Mouse (Mus musculus): ENCODE results near the gene Tent5c. TPM values are rescaled to one million over a fixed set of nuclear protein-coding genes. Genes with fewer than 3 reads are reported as not detected.
"Not testable (repeated sequence)": the region's sequence is repeated elsewhere in the genome, so short reads cannot be mapped to it uniquely, and the experiment has no call there.

Gene Tent5c
- polyA plus RNA-seq, 2 experiments from 2014 or later, result 29.9 to 32.5 TPM

- ATAC-seq, result no peak
These were observed 50.6 kb downstream of the Tent5c start for GRCm38 (mm10) chr3:100438461-100439002.

DNA sequence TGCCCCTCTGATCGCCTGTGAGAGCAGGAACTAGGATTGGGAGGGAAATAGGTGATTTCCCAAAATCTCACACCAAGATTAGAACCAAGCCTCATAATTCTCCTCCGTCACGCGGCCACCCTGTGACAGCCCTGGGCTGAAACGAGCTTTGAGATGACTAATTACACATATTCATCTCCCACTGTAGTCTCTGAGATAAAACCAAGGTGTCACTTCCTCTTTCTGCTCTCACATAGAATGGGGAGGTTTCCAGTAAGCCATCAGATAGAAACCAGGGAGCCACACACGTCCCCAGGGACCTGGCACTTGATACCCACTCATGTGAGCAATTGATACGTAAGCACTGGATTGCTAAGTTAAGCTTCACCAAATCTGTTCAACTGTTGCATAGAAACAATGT lies 52.4 kb downstream of the Tent5c start:
- peak; percentile 93 for ATAC-seq

GRCm38 (mm10) chr3:100431705-100432104 lies 57.4 kb downstream of the Tent5c start:
- no peak for ATAC-seq

DNA sequence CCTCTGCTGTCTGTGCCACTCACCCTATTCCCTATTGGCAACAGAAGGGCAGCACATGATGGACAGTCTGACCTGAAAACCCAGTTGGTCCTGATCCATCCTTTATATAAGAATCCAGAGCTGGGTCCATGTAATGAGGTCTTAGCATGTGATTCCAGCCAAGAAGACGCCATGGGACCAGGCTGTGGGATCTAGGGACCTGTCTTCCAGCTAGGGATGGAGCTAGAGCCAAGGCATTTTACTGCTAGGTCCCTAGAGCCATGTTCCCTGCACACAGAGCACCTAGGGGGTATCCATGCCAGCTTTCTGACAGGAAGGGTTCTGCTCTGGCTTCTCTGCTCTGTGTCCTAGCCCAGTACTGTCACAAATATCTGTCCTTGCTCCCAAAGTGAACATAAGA lies 58.4 kb downstream of the Tent5c start:
- no peak for ATAC-seq

- ATAC-seq, result no peak
These were observed 59.0 kb downstream of the Tent5c start for GRCm38 (mm10) chr3:100430101-100430500.

DNA sequence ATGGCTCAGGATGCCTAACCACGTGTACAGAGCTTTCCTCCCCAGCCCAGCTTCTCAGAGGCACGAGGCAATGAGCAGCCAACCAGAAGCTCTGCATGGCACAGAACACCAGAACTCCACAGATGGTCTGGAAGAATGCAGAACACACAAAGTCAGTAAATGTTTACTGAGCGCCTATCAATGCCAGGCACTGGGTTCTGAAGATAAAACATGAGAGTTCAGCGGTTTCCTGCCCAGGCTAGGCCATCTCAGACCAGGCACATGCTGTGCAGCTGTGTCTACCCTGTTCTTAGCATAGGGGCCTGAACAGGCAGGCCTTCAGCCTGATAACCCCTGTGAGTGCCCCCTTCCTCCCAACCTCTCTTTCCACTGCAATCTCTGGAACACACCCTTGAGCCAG lies 59.5 kb downstream of the Tent5c start:
- no peak for ATAC-seq

DNA sequence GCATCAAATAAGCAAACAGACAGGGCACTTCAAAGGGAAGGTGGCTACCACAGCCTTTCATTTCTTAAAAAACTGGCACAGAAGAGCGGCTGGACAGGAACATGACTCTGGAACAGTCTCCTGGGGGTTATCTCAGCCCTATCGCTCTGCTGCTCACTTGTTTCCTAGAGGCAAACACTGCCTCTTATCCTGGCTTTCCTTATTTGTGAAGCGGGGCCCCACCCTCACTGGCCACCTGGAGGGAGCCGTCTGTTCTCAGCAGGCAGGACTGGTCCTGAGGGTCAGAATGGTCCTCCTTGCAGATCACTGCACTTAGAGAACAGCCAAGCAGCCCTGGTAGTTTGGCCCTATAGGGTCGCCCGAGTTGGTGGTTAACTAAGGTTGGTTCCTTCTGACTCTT lies 61.6 kb downstream of the Tent5c start:
- no peak for ATAC-seq

GRCm38 (mm10) chr3:100422392-100423167 lies 66.5 kb downstream of the Tent5c start:
- peak; percentile 84 for ATAC-seq

GRCm38 (mm10) chr3:100421354-100421753 lies 67.8 kb downstream of the Tent5c start:
- no peak for ATAC-seq

DNA sequence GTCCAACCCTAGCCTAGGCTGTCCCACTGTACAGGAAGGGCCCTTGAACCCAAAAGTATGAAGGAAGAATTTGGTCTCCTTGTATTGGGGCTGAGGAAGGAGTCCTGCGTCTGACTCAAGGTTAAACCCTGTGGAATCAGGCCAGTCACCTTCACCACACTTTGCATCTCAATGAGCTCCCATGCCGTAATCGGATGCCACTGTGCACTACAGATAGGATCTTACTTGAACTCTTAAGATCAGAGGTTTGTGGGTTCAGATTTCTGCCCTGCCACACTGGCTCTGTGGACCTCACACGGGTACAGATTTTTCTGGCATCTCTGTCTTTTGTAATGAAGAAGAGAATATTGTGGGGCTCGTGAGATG lies 68.5 kb downstream of the Tent5c start:
- ATAC-seq, result no peak

DNA sequence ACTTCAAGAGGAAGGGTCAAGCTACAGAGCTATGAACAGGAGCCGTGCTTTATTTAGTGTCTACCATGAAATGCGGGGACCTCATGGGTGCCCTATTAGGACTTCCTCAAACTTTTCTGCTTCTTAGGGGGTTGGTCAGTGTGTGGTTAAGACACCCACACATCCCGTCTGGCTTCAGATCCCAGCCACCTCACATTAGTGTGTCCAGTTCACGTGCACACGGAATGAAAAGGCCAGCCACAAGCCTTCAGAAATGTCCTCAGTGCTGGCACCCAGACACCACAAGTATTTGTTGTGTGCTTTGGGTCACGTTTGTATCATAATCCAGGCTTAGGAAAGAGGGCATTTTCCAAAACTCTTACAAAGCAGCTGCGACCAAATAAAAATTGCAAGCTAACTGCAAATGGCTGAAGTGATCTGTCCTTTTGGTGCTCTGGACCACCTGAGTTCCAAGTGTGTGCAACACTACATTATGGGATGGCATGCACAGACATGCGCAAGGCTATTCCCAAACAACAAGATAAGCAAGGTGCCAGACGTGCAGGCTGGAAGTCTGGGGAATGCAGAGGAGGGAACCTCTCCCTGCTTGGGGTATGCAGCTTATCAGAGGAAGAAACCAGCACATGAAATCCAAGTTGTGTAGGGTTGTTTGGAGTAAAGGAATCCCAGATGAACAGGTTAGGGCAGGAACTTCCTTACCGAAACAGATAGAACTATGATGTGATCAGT lies 69.0 kb downstream of the Tent5c start:
- no peak for ATAC-seq

DNA sequence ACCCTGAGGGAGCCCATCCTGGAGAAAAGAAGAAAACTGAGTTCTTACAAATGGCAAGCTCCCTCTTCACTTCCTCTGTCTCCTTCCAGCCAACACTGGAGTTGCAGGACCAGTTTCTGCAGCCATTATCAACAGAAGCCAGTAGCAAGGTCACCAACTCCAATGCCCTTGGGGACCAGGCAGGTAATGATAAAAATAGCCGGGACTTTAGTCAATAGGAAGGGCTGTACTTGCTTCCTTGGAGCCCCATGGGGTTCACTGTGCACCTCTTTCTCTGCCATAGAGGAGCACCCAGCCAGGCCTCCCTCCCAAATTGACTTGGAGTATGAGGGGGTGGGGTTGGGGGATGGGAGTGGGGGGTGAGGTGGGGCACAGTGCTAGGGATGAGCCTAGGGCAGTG lies 70.7 kb downstream of the Tent5c start:
- ATAC-seq, result no peak

GRCm38 (mm10) chr3:100417772-100418311 lies 71.3 kb downstream of the Tent5c start:
- ATAC-seq, result no peak

DNA sequence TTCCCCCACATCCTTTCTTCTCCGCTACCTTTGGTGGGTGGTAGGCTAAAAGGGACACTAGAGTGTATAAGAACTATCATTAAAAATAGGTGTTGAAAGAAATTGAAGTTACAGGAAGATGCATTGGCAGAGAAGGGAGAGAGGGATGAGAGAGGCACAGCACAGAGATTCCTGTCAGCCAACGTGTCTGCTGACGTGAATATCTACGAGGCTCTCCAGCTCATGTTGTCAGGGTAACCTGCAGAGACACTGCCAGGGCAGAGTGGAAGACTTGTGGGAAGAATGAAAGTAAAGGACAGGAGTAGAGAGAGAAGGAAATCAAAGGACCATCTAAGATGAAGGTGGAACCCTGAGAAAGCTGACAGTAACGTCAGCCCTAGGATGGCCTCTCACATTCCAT lies 73.5 kb downstream of the Tent5c start:
- ATAC-seq, result no peak

GRCm38 (mm10) chr3:100413586-100413985 lies 75.5 kb downstream of the Tent5c start:
- not testable (repeated sequence) for ATAC-seq

DNA sequence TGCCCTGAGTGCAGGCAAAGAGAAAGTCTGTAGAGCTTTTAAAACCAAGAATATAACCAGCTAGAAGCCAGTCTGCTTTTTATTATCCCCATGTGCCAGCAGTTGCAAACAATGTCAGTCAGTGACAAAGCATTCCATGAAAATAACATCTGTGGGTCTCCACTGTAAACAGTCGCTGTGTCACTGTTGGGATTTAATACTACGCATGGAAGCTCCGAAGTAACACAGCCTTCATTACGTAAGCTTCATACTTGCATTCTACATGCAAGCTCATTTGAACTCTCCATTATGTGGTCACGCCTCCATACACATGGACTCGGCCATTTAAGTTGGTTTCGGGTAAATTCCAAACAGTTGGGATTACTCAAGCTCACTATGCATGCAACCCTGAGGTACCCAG lies 77.2 kb downstream of the Tent5c start:
- ATAC-seq, result no peak

DNA sequence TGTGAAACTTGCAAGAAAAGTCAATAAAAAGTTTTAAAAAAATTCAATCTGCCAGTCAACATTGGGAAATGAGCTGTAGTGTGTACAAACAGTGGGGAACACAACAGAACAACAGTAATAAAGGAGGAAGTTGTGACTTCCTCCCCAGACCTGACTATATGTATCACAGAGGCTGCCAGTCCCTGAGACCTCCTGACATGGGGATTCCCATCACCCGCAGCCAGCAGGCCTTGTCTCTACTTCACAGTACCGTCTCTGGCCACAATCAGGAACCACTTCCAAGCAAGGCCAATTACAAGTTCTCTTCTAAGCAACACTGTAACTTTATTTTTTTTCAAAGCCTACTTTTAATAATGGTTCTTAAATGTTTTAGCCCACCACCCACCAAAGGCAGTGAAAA lies 79.8 kb downstream of the Tent5c start:
- peak; percentile 61 for ATAC-seq

DNA sequence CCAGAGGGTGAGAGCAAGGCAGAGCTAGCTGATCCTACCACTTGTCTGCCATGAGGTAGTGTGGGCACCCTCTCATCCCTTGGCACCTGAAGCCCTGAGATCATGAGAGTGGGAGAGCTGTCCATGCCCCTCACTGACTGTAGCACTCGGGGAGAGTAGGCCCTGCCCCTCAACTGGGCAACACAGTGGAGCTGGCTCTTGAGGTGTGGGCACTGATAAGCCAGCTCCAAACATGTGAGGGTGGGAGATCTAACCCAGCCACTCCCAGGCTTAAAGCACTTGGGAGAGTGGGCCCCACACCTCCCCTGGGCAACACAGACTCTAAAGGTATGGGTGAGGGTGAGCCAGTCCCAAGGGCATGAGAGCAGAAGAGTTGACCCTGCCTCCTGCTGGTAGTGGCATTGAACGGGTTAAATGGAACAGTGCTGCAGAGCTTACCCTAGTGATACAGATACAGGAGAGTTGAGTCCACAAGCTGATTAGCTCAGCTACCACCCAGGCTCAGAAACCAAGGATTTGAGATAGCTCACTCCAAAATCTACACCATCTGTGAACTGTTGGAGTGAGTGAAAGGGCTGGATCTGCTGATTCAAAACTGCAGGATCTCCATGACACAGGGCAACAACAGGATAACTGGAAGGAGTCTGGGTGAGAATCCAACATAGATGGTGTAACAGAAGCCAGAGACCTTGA lies 80.6 kb downstream of the Tent5c start:
- no peak for ATAC-seq

DNA sequence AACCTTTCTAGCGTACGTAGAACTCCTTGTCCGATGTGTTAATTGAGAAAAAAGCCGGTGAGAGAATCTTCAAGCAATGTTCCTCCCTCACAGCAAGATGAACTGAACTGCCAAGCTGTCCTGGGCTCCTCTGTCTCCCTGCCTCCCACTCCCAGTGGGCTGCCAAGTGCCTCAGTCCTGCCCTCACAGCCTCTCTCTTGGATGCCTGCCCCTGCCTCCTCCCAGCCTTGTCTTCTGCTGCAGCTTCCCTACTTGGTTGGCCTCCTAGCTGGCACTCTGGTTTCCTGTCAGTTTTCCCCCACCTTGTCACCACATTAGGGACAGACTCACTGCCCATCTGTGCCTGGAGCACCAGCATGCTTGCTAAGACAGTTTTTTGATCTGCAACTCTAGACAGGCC lies 86.5 kb downstream of the Tent5c start:
- no peak for ATAC-seq
